Mouse (Mus musculus): ENCODE measurements around the gene Rapgef5. TPM values are rescaled to one million over a fixed set of nuclear protein-coding genes. Genes with fewer than 3 reads are reported as not detected.

The Rapgef5 gene
- polyA plus RNA-seq, 1 experiment from 2014 or later, result 5.6 TPM

DNA sequence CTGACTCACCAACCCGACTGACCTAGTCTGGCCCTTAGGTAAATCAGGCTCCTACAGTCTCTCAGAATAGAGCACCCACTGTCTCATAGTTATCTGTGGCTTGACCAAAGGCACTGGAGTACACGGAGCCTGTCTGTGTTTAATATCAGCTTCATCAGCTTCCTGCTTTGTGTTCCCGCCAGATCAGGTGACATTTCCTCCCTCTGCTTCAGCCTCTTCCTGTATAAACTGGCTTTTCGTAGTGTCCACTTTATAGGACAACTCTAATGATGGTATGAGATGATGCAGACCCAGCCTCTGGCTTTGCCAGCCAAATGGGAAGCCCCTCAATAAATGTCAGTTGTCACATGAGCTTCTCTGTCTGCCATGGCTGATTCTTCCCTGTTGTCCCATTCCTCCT is 163.5 kb downstream of the Rapgef5 start:
- Histone ChIP-seq H3K4me2 (replicated peaks; ENCODE audit: low read depth) (no peak overlapping the region), H3K9ac (ENCODE audit: low read length) (no peak overlapping the region), H3K4me3 (ENCODE audit: low read depth, low read length) (no peak overlapping the region), H3K27ac (replicated peaks) (no peak overlapping the region), H3K27me3 (ENCODE audit: control insufficient read depth, insufficient read depth, low read length) (no peaks in the 10 kb centered on the region), H3K4me1 (replicated peaks; ENCODE audit: control insufficient read depth, insufficient read depth) (no peaks in the 10 kb centered on the region), H3K36me3 (ENCODE audit: control insufficient read depth, insufficient read depth, low read length) (no peaks in the 10 kb centered on the region), H3K9me3 (ENCODE audit: control insufficient read depth, low read length) (no peaks in the 10 kb centered on the region)
- ATAC-seq (ENCODE audit: low FRiP score, low TSS enrichment) (no peak), DNase-seq (ENCODE audit: low spot score) (no peak)
- TF ChIP-seq EP300 (optimal IDR thresholded peaks at IDR 0.05) (no peak), CTCF (IDR thresholded peaks at IDR 0.05; ENCODE audit: low read depth) (no peak)
- WGBS, result 55% methylated on average over 4 of the region's 4 CpGs

DNA sequence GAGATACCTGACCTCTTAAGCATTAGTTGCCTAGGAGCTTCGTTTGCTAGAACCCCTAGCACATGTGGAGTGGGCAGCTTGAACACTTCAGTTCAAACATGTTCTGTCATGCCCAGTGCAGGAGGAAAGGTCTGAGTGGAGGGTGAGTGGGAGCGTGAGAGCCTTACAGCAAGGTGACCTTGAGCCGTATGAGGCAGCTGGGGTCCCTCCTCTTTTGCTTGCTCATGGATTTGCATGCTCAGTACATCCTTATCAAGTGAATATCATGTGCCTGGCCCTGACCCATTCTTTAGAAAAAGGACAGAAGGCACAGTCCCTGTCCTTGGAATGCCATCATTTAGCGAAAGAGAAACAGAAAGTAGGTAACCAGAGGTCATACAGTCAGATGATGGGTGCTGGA is 165.0 kb downstream of the Rapgef5 start:
- ATAC-seq (ENCODE audit: low FRiP score, low TSS enrichment) (no peak), DNase-seq (ENCODE audit: low spot score) (no peak)
- Histone ChIP-seq H3K9me3 (ENCODE audit: control insufficient read depth, low read length) (no peaks in the 10 kb centered on the region), H3K4me2 (replicated peaks; ENCODE audit: low read depth) (no peak overlapping the region), H3K4me1 (replicated peaks; ENCODE audit: control insufficient read depth, insufficient read depth) (no peaks in the 10 kb centered on the region), H3K9ac (ENCODE audit: low read length) (no peak overlapping the region), H3K27me3 (ENCODE audit: control insufficient read depth, insufficient read depth, low read length) (no peaks in the 10 kb centered on the region), H3K36me3 (ENCODE audit: control insufficient read depth, insufficient read depth, low read length) (no peaks in the 10 kb centered on the region), H3K27ac (replicated peaks) (no peak overlapping the region), H3K4me3 (ENCODE audit: low read depth, low read length) (no peak overlapping the region)
- TF ChIP-seq CTCF (IDR thresholded peaks at IDR 0.05; ENCODE audit: low read depth) (no peak), EP300 (optimal IDR thresholded peaks at IDR 0.05) (no peak)
- 71% methylated on average over 4 of the region's 4 CpGs for WGBS

DNA sequence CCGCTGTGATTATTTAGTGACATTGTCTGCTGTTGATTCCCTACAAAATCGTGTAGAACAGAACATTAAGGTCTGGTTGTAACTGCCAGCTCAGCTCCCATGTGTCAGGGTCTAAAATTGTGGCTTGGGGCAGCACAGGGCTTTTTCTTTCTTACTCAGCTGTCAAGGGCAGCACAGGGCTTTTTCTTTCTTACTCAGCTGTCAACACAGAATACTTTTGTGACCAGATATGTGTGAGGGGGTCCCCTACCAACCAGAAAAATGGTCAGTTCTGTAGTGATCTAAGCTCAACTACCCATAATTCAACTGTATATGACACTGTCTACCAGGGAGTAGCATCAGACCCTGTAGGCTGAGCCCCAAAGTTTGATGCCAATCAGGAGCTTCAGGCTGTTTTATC is 167.1 kb downstream of the Rapgef5 start:
- no peaks in the 10 kb centered on the region for H3K27me3 ChIP-seq (ENCODE audit: control insufficient read depth, insufficient read depth, low read length)
- DNase-seq (ENCODE audit: low spot score), result no peak
- no peak overlapping the region for H3K9ac ChIP-seq (ENCODE audit: low read length)
- H3K9me3 ChIP-seq (ENCODE audit: control insufficient read depth, low read length), result no peaks in the 10 kb centered on the region
- no peak overlapping the region for H3K4me2 ChIP-seq (replicated peaks; ENCODE audit: low read depth)
- no peaks in the 10 kb centered on the region for H3K36me3 ChIP-seq (ENCODE audit: control insufficient read depth, insufficient read depth, low read length)
- ATAC-seq (ENCODE audit: low FRiP score, low TSS enrichment), result no peak
- no peak overlapping the region for H3K4me3 ChIP-seq (ENCODE audit: low read depth, low read length)
- WGBS, result 62% methylated on average over 2 of the region's 2 CpGs
- no peaks in the 10 kb centered on the region for H3K4me1 ChIP-seq (replicated peaks; ENCODE audit: control insufficient read depth, insufficient read depth)
- TF ChIP-seq EP300 (optimal IDR thresholded peaks at IDR 0.05), result no peak
- H3K27ac ChIP-seq (replicated peaks), result no peak overlapping the region

DNA sequence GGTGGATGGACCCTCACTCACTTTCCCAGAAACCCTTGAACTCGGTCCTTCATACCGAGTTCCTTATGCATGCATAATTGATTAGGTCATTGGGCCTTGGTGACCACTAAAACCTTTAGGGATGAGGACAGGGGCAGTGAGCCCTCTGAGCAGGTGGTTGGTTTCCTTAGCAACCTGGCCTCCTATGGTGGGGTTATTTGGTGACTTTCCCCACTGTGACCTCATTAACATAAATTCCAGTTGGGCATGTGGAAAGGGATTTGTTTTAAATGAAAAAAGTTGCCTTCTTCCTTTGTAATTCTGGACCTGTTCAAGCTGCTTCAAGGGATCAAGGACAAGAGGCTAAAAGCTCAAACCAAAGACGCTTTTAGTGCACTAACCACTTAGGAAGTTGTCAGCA is 167.7 kb downstream of the Rapgef5 start:
- TF ChIP-seq EP300 (optimal IDR thresholded peaks at IDR 0.05), result no peak
- no peaks in the 10 kb centered on the region for H3K9me3 ChIP-seq (ENCODE audit: control insufficient read depth, low read length)
- H3K4me3 ChIP-seq (ENCODE audit: low read depth, low read length), result no peak overlapping the region
- H3K27me3 ChIP-seq (ENCODE audit: control insufficient read depth, insufficient read depth, low read length), result no peaks in the 10 kb centered on the region
- 48% methylated on average over 3 of the region's 3 CpGs for WGBS
- no peaks in the 10 kb centered on the region; the same call in 1 of the 2 replicates for H3K4me1 ChIP-seq (replicated peaks; ENCODE audit: control insufficient read depth, insufficient read depth)
- no peak overlapping the region for H3K27ac ChIP-seq (replicated peaks)
- H3K9ac ChIP-seq (ENCODE audit: low read length), result no peak overlapping the region
- H3K4me2 ChIP-seq (replicated peaks; ENCODE audit: low read depth), result no peak overlapping the region
- H3K36me3 ChIP-seq (ENCODE audit: control insufficient read depth, insufficient read depth, low read length), result no peaks in the 10 kb centered on the region
- ATAC-seq (ENCODE audit: low FRiP score, low TSS enrichment) (no peak), DNase-seq (ENCODE audit: low spot score) (no peak)

DNA sequence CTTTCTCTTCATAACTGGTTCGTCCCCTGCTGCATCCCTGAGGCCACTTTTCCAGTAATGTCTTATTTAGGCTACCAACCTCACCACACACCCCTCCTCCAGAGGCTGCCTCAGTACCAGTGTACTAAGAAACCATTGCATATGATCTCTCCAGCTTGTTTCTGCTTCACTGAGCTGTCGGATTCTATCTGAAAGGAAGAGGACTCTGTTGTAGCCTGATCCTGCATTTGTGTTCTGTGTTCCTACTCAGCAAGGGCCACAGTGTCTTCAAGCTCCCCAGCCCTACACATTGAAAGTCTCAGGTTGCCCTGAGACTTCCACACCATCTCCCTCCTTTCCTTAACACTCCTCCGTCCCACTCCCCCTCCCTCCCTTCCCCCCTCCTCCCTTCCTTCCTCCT is 168.5 kb downstream of the Rapgef5 start:
- H3K4me2 ChIP-seq (replicated peaks; ENCODE audit: low read depth), result no peak overlapping the region
- no peak overlapping the region for H3K27ac ChIP-seq (replicated peaks)
- H3K9me3 ChIP-seq (ENCODE audit: control insufficient read depth, low read length), result no peaks in the 10 kb centered on the region
- TF ChIP-seq CTCF (IDR thresholded peaks at IDR 0.05; ENCODE audit: low read depth) (no peak), EP300 (optimal IDR thresholded peaks at IDR 0.05) (no peak)
- H3K36me3 ChIP-seq (ENCODE audit: control insufficient read depth, insufficient read depth, low read length), result no peaks in the 10 kb centered on the region
- H3K27me3 ChIP-seq (ENCODE audit: control insufficient read depth, insufficient read depth, low read length), result no peaks in the 10 kb centered on the region
- no peak for ATAC-seq (ENCODE audit: low FRiP score, low TSS enrichment)
- no peaks in the 10 kb centered on the region; the same call in 1 of the 2 replicates for H3K4me1 ChIP-seq (replicated peaks; ENCODE audit: control insufficient read depth, insufficient read depth)
- no peak overlapping the region for H3K9ac ChIP-seq (ENCODE audit: low read length)
- H3K4me3 ChIP-seq (ENCODE audit: low read depth, low read length), result no peak overlapping the region
- WGBS, result 54% methylated on average over 3 of the region's 3 CpGs
- DNase-seq (ENCODE audit: low spot score), result no peak

DNA sequence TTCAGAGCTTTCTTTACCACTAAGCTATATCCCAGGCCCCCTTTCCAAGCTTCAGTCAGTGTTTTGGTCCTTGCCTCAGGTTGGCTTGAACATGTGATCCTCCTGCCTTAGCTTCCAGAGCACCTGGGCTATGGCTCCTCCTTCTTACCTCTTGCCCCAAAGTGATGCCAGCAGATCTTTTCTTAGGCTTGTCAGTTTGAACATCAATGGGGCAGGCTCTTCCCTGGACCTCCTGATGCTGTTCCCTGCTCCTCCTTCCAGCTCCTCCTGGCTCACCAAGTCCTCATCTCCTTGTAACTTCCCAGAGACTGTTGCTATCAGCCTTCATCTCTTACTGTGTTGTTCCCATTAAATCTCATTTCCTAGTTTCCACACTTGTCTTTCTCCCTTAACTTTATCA is 169.1 kb downstream of the Rapgef5 start:
- H3K4me1 ChIP-seq (replicated peaks; ENCODE audit: control insufficient read depth, insufficient read depth), result no peaks in the 10 kb centered on the region; the same call in 1 of the 2 replicates
- no peaks in the 10 kb centered on the region for H3K27me3 ChIP-seq (ENCODE audit: control insufficient read depth, insufficient read depth, low read length)
- no peaks in the 10 kb centered on the region for H3K9me3 ChIP-seq (ENCODE audit: control insufficient read depth, low read length)
- no peak overlapping the region for H3K4me2 ChIP-seq (replicated peaks; ENCODE audit: low read depth)
- H3K36me3 ChIP-seq (ENCODE audit: control insufficient read depth, insufficient read depth, low read length), result no peaks in the 10 kb centered on the region
- DNase-seq (ENCODE audit: low spot score) (no peak), ATAC-seq (ENCODE audit: low FRiP score, low TSS enrichment) (no peak)
- no peak for TF ChIP-seq CTCF (IDR thresholded peaks at IDR 0.05; ENCODE audit: low read depth)
- no peak for TF ChIP-seq EP300 (optimal IDR thresholded peaks at IDR 0.05)
- no peak overlapping the region for H3K27ac ChIP-seq (replicated peaks)
- H3K4me3 ChIP-seq (ENCODE audit: low read depth, low read length), result no peak overlapping the region
- no peak overlapping the region for H3K9ac ChIP-seq (ENCODE audit: low read length)

Data from stomach, postnatal 0 days (tissue).